Mouse (Mus musculus) kidney, embryonic 16.5 days (tissue): ENCODE measurements at regions not wholly inside any gene's neighbourhood (a gene's known extent, or its start where the extent isn't known, plus 50 kb on each side); places are given as distances from the start of the nearest gene placed in this dataset.
A peak's percentile ranks its signal among the peaks of the same experiment; 100 is the strongest.

Experiments used
- ATAC-seq: fragments of 200-750 bp; cut with Nextera tagmentation; 2 replicates; pipeline ENCODE4 v1.8.0; 2017; ENCODE audit warnings: moderate TSS enrichment; ENCODE audit not compliant: low FRiP score, low TSS enrichment
- H3K27ac ChIP-seq: fragments of 300-500 bp; sonication (generic); 2 replicates; pipeline ENCODE4 v1.5.1; 2014; ENCODE audit warnings: low read length
- H3K27me3 ChIP-seq: fragments of 300-500 bp; sonication (generic); 2 replicates; pipeline ENCODE4 v1.6.1; 2014; ENCODE audit warnings: low read length, control low read depth, mixed read lengths; ENCODE audit not compliant: insufficient read depth
- H3K36me3 ChIP-seq: fragments of 300-500 bp; sonication (generic); 2 replicates; pipeline ENCODE4 v1.6.1; 2014; ENCODE audit warnings: low read length, control low read depth, mixed read lengths; ENCODE audit not compliant: insufficient read depth
- H3K4me1 ChIP-seq: fragments of 300-500 bp; sonication (generic); 2 replicates; pipeline ENCODE4 v1.6.1; 2014; ENCODE audit warnings: low read length, control low read depth, mixed read lengths; ENCODE audit not compliant: insufficient read depth
- H3K4me2 ChIP-seq: fragments of 300-500 bp; sonication (generic); replicated peaks from 2 replicates; pipeline ENCODE4 v1.6.1; 2014; ENCODE audit warnings: low read depth, low read length
- H3K4me3 ChIP-seq: fragments of 300-500 bp; sonication (generic); 2 replicates; pipeline ENCODE4 v1.5.1; 2014; ENCODE audit warnings: mild to moderate bottlenecking, low read length
- H3K9ac ChIP-seq: fragments of 300-500 bp; sonication (generic); replicated peaks from 2 replicates; pipeline ENCODE4 v1.6.1; 2014; ENCODE audit warnings: low read length
- H3K9me3 ChIP-seq: fragments of 300-500 bp; sonication (generic); 2 replicates; pipeline ENCODE4 v1.6.1; 2016; ENCODE audit warnings: low read length, control low read depth
- WGBS: fragments of 180-500 bp; shearing (Covaris S2); extraction: QIAGEN DNeasy Blood & Tissue Kit; methylation state at CpG from one replicate; pipeline ENCODE4 v1.1.7; 2014; 5-methylcytosine and 5-hydroxymethylcytosine counted together

GRCm38 (mm10) chr14:60523010-60523409, 110.8 kb upstream of the Spata13 start:
- Histone ChIP-seq H3K4me1 (no peaks in the 10 kb centered on the region), H3K9ac (no peak overlapping the region), H3K27ac (no peak overlapping the region), H3K27me3 (no peaks in the 10 kb centered on the region), H3K4me3 (no peak overlapping the region), H3K36me3 (no peaks in the 10 kb centered on the region), H3K9me3 (no peaks in the 10 kb centered on the region), H3K4me2 (no peak overlapping the region)
- no peak for ATAC-seq
- WGBS: 52% methylated on average over 1 of the region's 1 CpGs

- Histone ChIP-seq H3K27ac (no peak overlapping the region), H3K9ac (no peak overlapping the region)
These were observed 108.9 kb upstream of the Spata13 start for GRCm38 (mm10) chr14:60524869-60525268.

DNA sequence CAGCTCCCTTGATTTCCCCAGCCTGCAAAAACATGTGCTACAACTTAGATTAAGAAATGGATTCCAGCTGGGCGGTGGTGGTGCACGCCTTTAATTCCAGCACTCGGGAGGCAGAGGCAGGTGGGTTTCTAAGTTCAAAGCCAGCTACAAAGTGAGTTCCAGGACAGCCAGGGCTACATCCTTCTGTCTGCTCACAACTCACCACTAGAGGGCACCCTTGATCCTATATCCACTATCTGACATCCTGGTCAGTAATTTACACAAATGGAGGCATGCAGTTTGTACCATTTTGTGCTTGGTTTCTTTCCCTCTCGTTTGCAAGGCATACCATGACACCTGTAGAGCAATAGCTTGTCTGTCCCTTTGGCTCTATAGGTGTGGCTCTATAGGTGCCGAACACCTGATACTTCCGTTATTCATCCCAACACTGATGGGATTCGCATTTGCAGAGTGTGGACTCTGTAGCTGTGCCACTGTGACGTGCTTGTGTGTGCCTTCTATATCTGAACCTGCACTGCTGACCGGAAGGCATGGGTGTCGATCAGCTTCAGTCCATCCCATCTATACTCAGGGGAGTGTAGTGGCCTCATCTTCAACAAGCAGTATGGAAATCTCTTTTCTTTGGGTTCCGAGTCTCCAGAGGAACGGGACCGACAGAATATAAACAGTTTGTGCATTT, 108.4 kb upstream of the Spata13 start:
- no peaks in the 10 kb centered on the region for H3K27me3 ChIP-seq
- WGBS: 73% methylated on average over 13 of the region's 13 CpGs
- no peaks in the 10 kb centered on the region for H3K9me3 ChIP-seq
- H3K4me1 ChIP-seq: peaks cover 7% of the 10 kb centered on the region
- H3K4me3 ChIP-seq: no peak overlapping the region
- no peaks in the 10 kb centered on the region for H3K36me3 ChIP-seq
- no peak; the same call in 1 of the 2 replicates for ATAC-seq
- no peak overlapping the region for H3K27ac ChIP-seq
- H3K9ac ChIP-seq: no peak overlapping the region
- no peak overlapping the region for H3K4me2 ChIP-seq

More at GRCm38 (mm10) chr14:60524869-60525268, 108.9 kb upstream of the Spata13 start:
- Histone ChIP-seq H3K27me3 (no peaks in the 10 kb centered on the region), H3K4me3 (no peak overlapping the region), H3K4me1 (peaks cover 1% of the 10 kb centered on the region; the same call in 1 of the 2 replicates), H3K9me3 (no peaks in the 10 kb centered on the region), H3K36me3 (no peaks in the 10 kb centered on the region), H3K4me2 (no peak overlapping the region)
- ATAC-seq: no peak
- WGBS: 65% methylated on average over 4 of the region's 4 CpGs

GRCm38 (mm10) chr14:60525979-60526378, 107.8 kb upstream of the Spata13 start:
- H3K9me3 ChIP-seq: no peaks in the 10 kb centered on the region
- no peak overlapping the region for H3K9ac ChIP-seq
- H3K27ac ChIP-seq: no peak overlapping the region
- ATAC-seq: no peak
- 71% methylated on average over 3 of the region's 3 CpGs for WGBS
- no peaks in the 10 kb centered on the region for H3K27me3 ChIP-seq
- no peak overlapping the region for H3K4me3 ChIP-seq
- no peaks in the 10 kb centered on the region for H3K36me3 ChIP-seq
- peaks cover 9% of the 10 kb centered on the region for H3K4me1 ChIP-seq
- H3K4me2 ChIP-seq: no peak overlapping the region

- Histone ChIP-seq H3K4me1 (peaks cover 9% of the 10 kb centered on the region), H3K4me3 (no peak overlapping the region), H3K4me2 (no peak overlapping the region), H3K9me3 (no peaks in the 10 kb centered on the region), H3K27ac (no peak overlapping the region), H3K9ac (no peak overlapping the region), H3K36me3 (no peaks in the 10 kb centered on the region), H3K27me3 (no peaks in the 10 kb centered on the region)
- no peak for ATAC-seq
- WGBS: 80% methylated on average over 10 of the region's 10 CpGs
These were observed 107.0 kb upstream of the Spata13 start for GRCm38 (mm10) chr14:60526832-60527231.

- no peaks in the 10 kb centered on the region for H3K36me3 ChIP-seq
- H3K4me3 ChIP-seq: no peak overlapping the region
- H3K27me3 ChIP-seq: no peaks in the 10 kb centered on the region
- H3K4me2 ChIP-seq: no peak overlapping the region
- peaks cover 9% of the 10 kb centered on the region for H3K4me1 ChIP-seq
- no peak for ATAC-seq
- H3K9me3 ChIP-seq: no peaks in the 10 kb centered on the region
- H3K9ac ChIP-seq: no peak overlapping the region
- WGBS: 85% methylated on average over 5 of the region's 5 CpGs
- H3K27ac ChIP-seq: no peak overlapping the region
These were observed 105.8 kb upstream of the Spata13 start for GRCm38 (mm10) chr14:60527951-60528350.

DNA sequence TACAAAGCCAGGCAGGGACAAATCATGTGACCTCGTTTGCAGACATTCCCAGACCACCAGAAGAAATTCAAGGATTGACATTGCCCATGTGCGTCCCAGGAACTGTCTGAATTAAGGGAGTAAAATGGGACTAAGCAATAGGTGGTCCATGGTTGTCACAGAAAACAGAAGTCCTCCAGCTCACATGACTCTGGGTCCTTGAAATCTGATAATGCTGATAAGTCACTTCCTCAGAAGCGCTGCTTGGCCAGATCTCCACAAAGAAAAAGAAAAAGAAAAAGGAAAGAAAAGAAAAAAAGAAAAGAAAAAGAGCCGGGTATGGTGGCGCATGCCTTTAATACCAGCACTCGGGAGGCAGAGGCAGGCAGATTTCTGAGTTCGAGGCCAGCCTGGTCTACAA, 105.3 kb upstream of the Spata13 start:
- Histone ChIP-seq H3K9ac (no peak overlapping the region), H3K9me3 (no peaks in the 10 kb centered on the region), H3K4me1 (peaks cover 9% of the 10 kb centered on the region), H3K27me3 (no peaks in the 10 kb centered on the region), H3K27ac (no peak overlapping the region), H3K36me3 (no peaks in the 10 kb centered on the region), H3K4me3 (no peak overlapping the region), H3K4me2 (no peak overlapping the region)
- ATAC-seq: no peak
- 93% methylated on average over 7 of the region's 7 CpGs for WGBS

DNA sequence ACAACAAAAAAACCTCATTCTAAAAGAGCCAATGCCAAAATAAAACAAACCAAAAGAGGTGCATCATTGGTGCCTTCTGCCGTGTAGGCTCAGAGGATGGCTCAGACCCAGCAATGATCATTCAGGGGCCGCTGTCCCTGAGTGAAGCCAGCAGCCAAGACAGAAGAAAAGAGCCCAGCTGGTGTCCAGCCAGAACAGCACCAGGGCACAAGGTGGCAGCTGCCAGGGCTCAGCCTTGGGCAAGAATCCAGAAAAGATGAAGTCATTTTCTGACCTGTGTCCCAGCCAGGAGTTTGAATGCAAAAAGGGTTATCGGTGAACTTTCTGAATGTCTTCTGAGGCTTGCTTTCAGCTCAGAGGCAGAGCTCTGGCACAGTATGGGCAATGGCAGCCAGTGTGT, 104.8 kb upstream of the Spata13 start:
- H3K9me3 ChIP-seq: no peaks in the 10 kb centered on the region
- no peaks in the 10 kb centered on the region for H3K36me3 ChIP-seq
- peaks cover 9% of the 10 kb centered on the region for H3K4me1 ChIP-seq
- WGBS: 82% methylated on average over 3 of the region's 3 CpGs
- H3K4me2 ChIP-seq: no peak overlapping the region
- no peak overlapping the region for H3K27ac ChIP-seq
- H3K4me3 ChIP-seq: no peak overlapping the region
- ATAC-seq: no peak
- H3K27me3 ChIP-seq: no peaks in the 10 kb centered on the region
- no peak overlapping the region for H3K9ac ChIP-seq

- 37% methylated on average over 5 of the region's 7 CpGs for WGBS
- Histone ChIP-seq H3K36me3 (no peaks in the 10 kb centered on the region), H3K27ac (no peak overlapping the region), H3K4me1 (peaks cover 9% of the 10 kb centered on the region), H3K9ac (no peak overlapping the region), H3K4me3 (no peak overlapping the region), H3K4me2 (no peak overlapping the region), H3K9me3 (no peaks in the 10 kb centered on the region), H3K27me3 (no peaks in the 10 kb centered on the region)
- peak; percentile 53; the same call in 1 of the 2 replicates for ATAC-seq
These were observed 104.0 kb upstream of the Spata13 start for GRCm38 (mm10) chr14:60529646-60530347.

- no peak overlapping the region for H3K4me3 ChIP-seq
- H3K4me2 ChIP-seq: no peak overlapping the region
- no peak overlapping the region for H3K27ac ChIP-seq
- H3K36me3 ChIP-seq: no peaks in the 10 kb centered on the region
- H3K9ac ChIP-seq: no peak overlapping the region
- H3K27me3 ChIP-seq: no peaks in the 10 kb centered on the region
- no peaks in the 10 kb centered on the region for H3K9me3 ChIP-seq
- 35% methylated on average over 6 of the region's 6 CpGs for WGBS
- peak; percentile 43; the same call in 1 of the 2 replicates for ATAC-seq
- peaks cover 9% of the 10 kb centered on the region for H3K4me1 ChIP-seq
These were observed 103.5 kb upstream of the Spata13 start for GRCm38 (mm10) chr14:60530348-60530711.
